Mouse (Mus musculus): ENCODE data around the gene Olfr70. TPM values are rescaled to one million over a fixed set of nuclear protein-coding genes. Genes with fewer than 3 reads are reported as not detected.

The Olfr70 gene
- polyA plus RNA-seq (2012; rRNA removed): not detected in 2 replicates

GRCm38 (mm10) chr4:43700707-43701106, at the start of gene Olfr70:
TSS of gene Olfr70 (minus strand) at chr4:43700807.
- TF ChIP-seq CTCF (IDR thresholded peaks at IDR 0.05; ENCODE audit: extremely low read depth, insufficient read depth, insufficient read length, insufficient replicate concordance) (no peak), POLR2A (IDR thresholded peaks at IDR 0.05; ENCODE audit: low read depth, low read length) (no peak)

GRCm38 (mm10) chr4:43745187-43745586, 44.6 kb upstream of the Olfr70 start:
- DNase-seq (ENCODE audit: low read depth in 1 of 2, low spot score in 2 of 2): no peak
- Histone ChIP-seq H3K27me3 (ENCODE audit: control insufficient read depth, insufficient read depth, low read length) (no peaks in the 10 kb centered on the region), H3K4me1 (ENCODE audit: control insufficient read depth, insufficient read depth, insufficient read length) (no peaks in the 10 kb centered on the region; the same call in 1 of the 2 replicates), H3K36me3 (ENCODE audit: control insufficient read depth, insufficient read depth, low read length) (no peaks in the 10 kb centered on the region), H3K4me3 (ENCODE audit: extremely low read depth, insufficient read depth, insufficient read length) (no peak overlapping the region), H3K27ac (ENCODE audit: insufficient read depth, low read length) (no peak overlapping the region)
- TF ChIP-seq CTCF (IDR thresholded peaks at IDR 0.05; ENCODE audit: extremely low read depth, insufficient read depth, insufficient read length, insufficient replicate concordance): no peak
- TF ChIP-seq POLR2A (IDR thresholded peaks at IDR 0.05; ENCODE audit: low read depth, low read length): no peak
- WGBS: 17% methylated on average over 6 of the region's 6 CpGs

More at GRCm38 (mm10) chr4:43700707-43701106, at the start of gene Olfr70:
- Histone ChIP-seq H3K27ac (ENCODE audit: insufficient read depth, low read length) (no peak within 1 kb of the TSS), H3K4me1 (ENCODE audit: control insufficient read depth, insufficient read depth, insufficient read length) (no peaks in the 10 kb centered on the region), H3K4me3 (ENCODE audit: extremely low read depth, insufficient read depth, insufficient read length) (no peak within 1 kb of the TSS), H3K27me3 (ENCODE audit: control insufficient read depth, insufficient read depth, low read length) (no peaks in the 10 kb centered on the region), H3K36me3 (ENCODE audit: control insufficient read depth, insufficient read depth, low read length) (no peaks in the 10 kb centered on the region)
- DNase-seq (ENCODE audit: low read depth in 1 of 2, low spot score in 2 of 2): no peak
- WGBS: 92% methylated on average over 6 of the region's 6 CpGs

- Histone ChIP-seq H3K36me3 (ENCODE audit: control insufficient read depth, insufficient read depth, low read length) (no peaks in the 10 kb centered on the region), H3K27me3 (ENCODE audit: control insufficient read depth, insufficient read depth, low read length) (no peaks in the 10 kb centered on the region), H3K4me1 (ENCODE audit: control insufficient read depth, insufficient read depth, insufficient read length) (no peaks in the 10 kb centered on the region; the same call in 1 of the 2 replicates), H3K4me3 (ENCODE audit: extremely low read depth, insufficient read depth, insufficient read length) (no peak overlapping the region), H3K27ac (ENCODE audit: insufficient read depth, low read length) (no peak overlapping the region)
- 78% methylated on average over 1 of the region's 1 CpGs for WGBS
- no peak for DNase-seq (ENCODE audit: low read depth in 1 of 2, low spot score in 2 of 2)
- TF ChIP-seq POLR2A (IDR thresholded peaks at IDR 0.05; ENCODE audit: low read depth, low read length): no peak
- no peak for TF ChIP-seq CTCF (IDR thresholded peaks at IDR 0.05; ENCODE audit: extremely low read depth, insufficient read depth, insufficient read length, insufficient replicate concordance)
These were observed 42.5 kb upstream of the Olfr70 start for GRCm38 (mm10) chr4:43743099-43743498.

GRCm38 (mm10) chr4:43742637-43743036, 42.0 kb upstream of the Olfr70 start:
- Histone ChIP-seq H3K27ac (ENCODE audit: insufficient read depth, low read length) (no peak overlapping the region), H3K4me3 (ENCODE audit: extremely low read depth, insufficient read depth, insufficient read length) (no peak overlapping the region), H3K27me3 (ENCODE audit: control insufficient read depth, insufficient read depth, low read length) (no peaks in the 10 kb centered on the region), H3K36me3 (ENCODE audit: control insufficient read depth, insufficient read depth, low read length) (no peaks in the 10 kb centered on the region), H3K4me1 (ENCODE audit: control insufficient read depth, insufficient read depth, insufficient read length) (no peaks in the 10 kb centered on the region; the same call in 1 of the 2 replicates)
- DNase-seq (ENCODE audit: low read depth in 1 of 2, low spot score in 2 of 2): no peak
- no peak for TF ChIP-seq CTCF (IDR thresholded peaks at IDR 0.05; ENCODE audit: extremely low read depth, insufficient read depth, insufficient read length, insufficient replicate concordance)
- no peak for TF ChIP-seq POLR2A (IDR thresholded peaks at IDR 0.05; ENCODE audit: low read depth, low read length)
- 86% methylated on average over 4 of the region's 4 CpGs for WGBS

- Histone ChIP-seq H3K27me3 (ENCODE audit: control insufficient read depth, insufficient read depth, low read length) (no peaks in the 10 kb centered on the region), H3K4me1 (ENCODE audit: control insufficient read depth, insufficient read depth, insufficient read length) (no peaks in the 10 kb centered on the region; the same call in 1 of the 2 replicates), H3K36me3 (ENCODE audit: control insufficient read depth, insufficient read depth, low read length) (no peaks in the 10 kb centered on the region), H3K27ac (ENCODE audit: insufficient read depth, low read length) (no peak overlapping the region), H3K4me3 (ENCODE audit: extremely low read depth, insufficient read depth, insufficient read length) (no peak overlapping the region)
- no peak for DNase-seq (ENCODE audit: low read depth in 1 of 2, low spot score in 2 of 2)
- 60% methylated on average over 5 of the region's 5 CpGs for WGBS
- TF ChIP-seq CTCF (IDR thresholded peaks at IDR 0.05; ENCODE audit: extremely low read depth, insufficient read depth, insufficient read length, insufficient replicate concordance) (no peak), POLR2A (IDR thresholded peaks at IDR 0.05; ENCODE audit: low read depth, low read length) (no peak)
These were observed 40.9 kb upstream of the Olfr70 start for GRCm38 (mm10) chr4:43741526-43741925.

GRCm38 (mm10) chr4:43738989-43739674, 38.5 kb upstream of the Olfr70 start:
- WGBS: 85% methylated on average over 8 of the region's 8 CpGs
- TF ChIP-seq POLR2A (IDR thresholded peaks at IDR 0.05; ENCODE audit: low read depth, low read length): no peak
- TF ChIP-seq CTCF (IDR thresholded peaks at IDR 0.05; ENCODE audit: extremely low read depth, insufficient read depth, insufficient read length, insufficient replicate concordance): no peak
- no peak overlapping the region for H3K27ac ChIP-seq (ENCODE audit: insufficient read depth, low read length)
- H3K27me3 ChIP-seq (ENCODE audit: control insufficient read depth, insufficient read depth, low read length): no peaks in the 10 kb centered on the region
- no peaks in the 10 kb centered on the region for H3K36me3 ChIP-seq (ENCODE audit: control insufficient read depth, insufficient read depth, low read length)
- H3K4me1 ChIP-seq (ENCODE audit: control insufficient read depth, insufficient read depth, insufficient read length): no peaks in the 10 kb centered on the region; the same call in 1 of the 2 replicates
- DNase-seq (ENCODE audit: low read depth in 1 of 2, low spot score in 2 of 2): no peak
- no peak overlapping the region for H3K4me3 ChIP-seq (ENCODE audit: extremely low read depth, insufficient read depth, insufficient read length)

- no peak overlapping the region for H3K4me3 ChIP-seq (ENCODE audit: extremely low read depth, insufficient read depth, insufficient read length)
- no peak for TF ChIP-seq POLR2A (IDR thresholded peaks at IDR 0.05; ENCODE audit: low read depth, low read length)
- TF ChIP-seq CTCF (IDR thresholded peaks at IDR 0.05; ENCODE audit: extremely low read depth, insufficient read depth, insufficient read length, insufficient replicate concordance): no peak
- DNase-seq (ENCODE audit: low read depth in 1 of 2, low spot score in 2 of 2): no peak
- 83% methylated on average over 6 of the region's 6 CpGs for WGBS
- no peaks in the 10 kb centered on the region for H3K27me3 ChIP-seq (ENCODE audit: control insufficient read depth, insufficient read depth, low read length)
- no peaks in the 10 kb centered on the region; the same call in 1 of the 2 replicates for H3K4me1 ChIP-seq (ENCODE audit: control insufficient read depth, insufficient read depth, insufficient read length)
- H3K27ac ChIP-seq (ENCODE audit: insufficient read depth, low read length): no peak overlapping the region
- H3K36me3 ChIP-seq (ENCODE audit: control insufficient read depth, insufficient read depth, low read length): no peaks in the 10 kb centered on the region
These were observed 36.5 kb upstream of the Olfr70 start for GRCm38 (mm10) chr4:43737144-43737543.
